Mouse (Mus musculus) heart, adult 11 months (tissue): ENCODE measurements at regions not wholly inside any gene's neighbourhood (a gene's known extent, or its start where the extent isn't known, plus 50 kb on each side); places are given as distances from the start of the nearest gene placed in this dataset.

ENCODE experiments used
- DNase-seq: peaks from one replicate; pipeline ENCODE4 v3.0.0; 2022

GRCm38 (mm10) chr10:125896646-125897045 lies 69.3 kb upstream of the Lrig3 start:
- DNase-seq: no peak

- DNase-seq: no peak
Observed at GRCm38 (mm10) chr10:125899504-125899903, 66.5 kb upstream of the Lrig3 start.

GRCm38 (mm10) chr10:125900562-125900961 lies 65.4 kb upstream of the Lrig3 start:
- DNase-seq: no peak

- DNase-seq: no peak
Observed at GRCm38 (mm10) chr10:125902668-125903067, 63.3 kb upstream of the Lrig3 start.

- no peak for DNase-seq
Observed at GRCm38 (mm10) chr10:125912207-125912606, 53.8 kb upstream of the Lrig3 start.
